Mouse (Mus musculus) kidney, embryonic 16.5 days (tissue): Measurements from ENCODE around the gene Acp4. TPM values are rescaled to one million over a fixed set of nuclear protein-coding genes. Genes with fewer than 3 reads are reported as not detected.

Experiments
- ATAC-seq: fragments of 200-750 bp; cut with Nextera tagmentation; 2 replicates; pipeline ENCODE4 v1.8.0; 2017; ENCODE audit warnings: moderate TSS enrichment; ENCODE audit not compliant: low FRiP score, low TSS enrichment
- H3K27ac ChIP-seq: fragments of 300-500 bp; sonication (generic); 2 replicates; pipeline ENCODE4 v1.5.1; 2014; ENCODE audit warnings: low read length
- H3K27me3 ChIP-seq: fragments of 300-500 bp; sonication (generic); 2 replicates; pipeline ENCODE4 v1.6.1; 2014; ENCODE audit warnings: low read length, control low read depth, mixed read lengths; ENCODE audit not compliant: insufficient read depth
- H3K36me3 ChIP-seq: fragments of 300-500 bp; sonication (generic); 2 replicates; pipeline ENCODE4 v1.6.1; 2014; ENCODE audit warnings: low read length, control low read depth, mixed read lengths; ENCODE audit not compliant: insufficient read depth
- H3K4me1 ChIP-seq: fragments of 300-500 bp; sonication (generic); 2 replicates; pipeline ENCODE4 v1.6.1; 2014; ENCODE audit warnings: low read length, control low read depth, mixed read lengths; ENCODE audit not compliant: insufficient read depth
- H3K4me2 ChIP-seq: fragments of 300-500 bp; sonication (generic); replicated peaks from 2 replicates; pipeline ENCODE4 v1.6.1; 2014; ENCODE audit warnings: low read depth, low read length
- H3K4me3 ChIP-seq: fragments of 300-500 bp; sonication (generic); 2 replicates; pipeline ENCODE4 v1.5.1; 2014; ENCODE audit warnings: mild to moderate bottlenecking, low read length
- H3K9ac ChIP-seq: fragments of 300-500 bp; sonication (generic); replicated peaks from 2 replicates; pipeline ENCODE4 v1.6.1; 2014; ENCODE audit warnings: low read length
- H3K9me3 ChIP-seq: fragments of 300-500 bp; sonication (generic); 2 replicates; pipeline ENCODE4 v1.6.1; 2016; ENCODE audit warnings: low read length, control low read depth
- WGBS: fragments of 180-500 bp; shearing (Covaris S2); extraction: QIAGEN DNeasy Blood & Tissue Kit; methylation state at CpG from one replicate; pipeline ENCODE4 v1.1.7; 2014; 5-methylcytosine and 5-hydroxymethylcytosine counted together
- polyA plus RNA-seq: library from polyadenylated mRNA; unstranded; fragments of >200 nt; fragmentation: Nextera tagmentation; extraction: Ambion mirVana; gene quantifications from 2 replicates; pipeline ENCODE4 v1.2.1, GENCODE M21; 2015

The Acp4 gene
- polyA plus RNA-seq, 1 experiment from 2014 or later = not detected

GRCm38 (mm10) chr7:44287760-44288159, 30.6 kb upstream of the Acp4 start:
- H3K27me3 ChIP-seq = no peaks in the 10 kb centered on the region
- no peaks in the 10 kb centered on the region for H3K4me1 ChIP-seq
- WGBS = 71% methylated on average over 7 of the region's 7 CpGs
- H3K9me3 ChIP-seq = peaks cover 7% of the 10 kb centered on the region
- no peak overlapping the region for H3K27ac ChIP-seq
- ATAC-seq = no peak
- H3K4me2 ChIP-seq = no peak overlapping the region
- no peak overlapping the region for H3K9ac ChIP-seq
- H3K36me3 ChIP-seq = no peaks in the 10 kb centered on the region
- no peak overlapping the region for H3K4me3 ChIP-seq

GRCm38 (mm10) chr7:44281586-44281985, 24.4 kb upstream of the Acp4 start:
- Histone ChIP-seq H3K4me2 (no peak overlapping the region), H3K9ac (no peak overlapping the region), H3K4me1 (no peaks in the 10 kb centered on the region), H3K27me3 (no peaks in the 10 kb centered on the region), H3K9me3 (0 out of 2 replicates have a peak, but pooled peaks cover 4% of the 10 kb centered on the region), H3K4me3 (no peak overlapping the region), H3K36me3 (no peaks in the 10 kb centered on the region), H3K27ac (no peak overlapping the region)
- no peak for ATAC-seq
- WGBS = 73% methylated on average over 7 of the region's 7 CpGs

GRCm38 (mm10) chr7:44280959-44281358, 23.8 kb upstream of the Acp4 start:
- H3K4me3 ChIP-seq = no peak overlapping the region

DNA sequence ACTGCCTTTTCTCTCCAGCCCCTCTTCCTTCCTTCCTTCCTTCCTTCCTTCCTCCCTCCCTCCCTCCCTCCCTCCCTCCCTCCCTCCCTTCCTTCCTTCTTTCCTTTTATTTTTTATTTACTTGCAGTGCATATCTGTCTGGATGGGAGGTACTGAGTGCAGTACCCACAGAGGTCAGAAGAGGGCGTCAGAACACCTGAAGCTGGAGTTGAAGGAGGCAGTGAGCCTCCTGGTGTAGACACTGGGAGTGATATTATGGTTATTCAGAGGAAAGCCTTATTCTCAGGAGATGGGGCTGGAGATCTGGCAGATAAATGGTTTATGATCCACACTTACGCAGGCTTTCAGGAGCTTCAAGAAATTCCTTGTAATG, 20.1 kb upstream of the Acp4 start:
- 0 out of 2 replicates have a peak, but pooled peaks cover 4% of the 10 kb centered on the region for H3K9me3 ChIP-seq
- WGBS = 42% methylated on average over 2 of the region's 2 CpGs
- H3K4me1 ChIP-seq = no peaks in the 10 kb centered on the region
- H3K4me3 ChIP-seq = no peak overlapping the region
- H3K4me2 ChIP-seq = no peak overlapping the region
- H3K36me3 ChIP-seq = no peaks in the 10 kb centered on the region
- no peak overlapping the region for H3K9ac ChIP-seq
- no peak for ATAC-seq
- H3K27me3 ChIP-seq = peaks cover 3% of the 10 kb centered on the region; the same call in 1 of the 2 replicates
- no peak overlapping the region for H3K27ac ChIP-seq

More at GRCm38 (mm10) chr7:44280959-44281358, 23.8 kb upstream of the Acp4 start:
- H3K27ac ChIP-seq = no peak overlapping the region
- H3K36me3 ChIP-seq = no peaks in the 10 kb centered on the region
- H3K4me2 ChIP-seq = no peak overlapping the region
- WGBS = 70% methylated on average over 1 of the region's 1 CpGs
- no peaks in the 10 kb centered on the region for H3K27me3 ChIP-seq
- ATAC-seq = no peak
- 0 out of 2 replicates have a peak, but pooled peaks cover 4% of the 10 kb centered on the region for H3K9me3 ChIP-seq
- H3K9ac ChIP-seq = no peak overlapping the region
- no peaks in the 10 kb centered on the region for H3K4me1 ChIP-seq

DNA sequence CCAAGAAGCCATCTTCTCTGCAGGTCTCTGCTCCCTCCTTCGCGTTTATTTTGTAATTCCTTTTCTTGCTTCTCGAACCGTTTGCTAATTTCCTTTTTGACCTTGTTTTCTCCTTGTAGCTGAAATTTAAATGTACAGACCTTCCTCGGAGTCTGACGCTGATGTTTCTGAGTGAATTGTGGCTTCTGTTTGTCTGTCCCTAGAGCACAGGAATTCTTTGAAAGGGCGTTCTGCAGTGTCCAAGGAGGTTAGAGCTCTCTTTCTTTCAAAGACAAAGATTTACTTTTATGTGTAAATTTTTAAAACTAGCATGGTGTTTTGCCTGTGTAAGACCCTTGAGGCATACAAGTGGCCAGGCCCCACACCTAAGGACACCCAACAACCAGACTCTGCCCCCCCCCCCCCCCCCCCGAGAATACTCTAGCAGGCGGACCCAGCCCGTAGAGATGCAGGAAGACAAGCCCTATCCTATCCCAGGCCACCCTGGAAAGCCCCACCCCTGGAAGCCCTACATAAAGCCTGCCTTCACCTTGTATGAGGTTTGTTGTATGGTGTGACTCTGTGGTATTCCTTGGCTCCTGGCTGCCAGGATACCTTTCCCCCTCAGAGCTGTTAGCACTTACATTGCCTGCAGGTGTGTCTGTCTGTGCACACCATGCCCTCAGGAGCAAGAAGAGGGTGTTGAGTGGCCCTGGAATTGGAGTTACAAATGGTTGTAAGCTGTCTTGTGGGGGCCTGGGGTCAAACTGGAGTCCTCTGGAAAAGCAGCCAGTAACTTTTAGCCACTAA, 19.5 kb upstream of the Acp4 start:
- WGBS = 77% methylated on average over 7 of the region's 10 CpGs
- ATAC-seq = no peak
- no peaks in the 10 kb centered on the region for H3K4me1 ChIP-seq
- no peaks in the 10 kb centered on the region for H3K36me3 ChIP-seq
- no peak overlapping the region for H3K4me3 ChIP-seq
- H3K27ac ChIP-seq = no peak overlapping the region
- no peak overlapping the region for H3K4me2 ChIP-seq
- no peak overlapping the region for H3K9ac ChIP-seq
- peaks cover 3% of the 10 kb centered on the region; the same call in 1 of the 2 replicates for H3K27me3 ChIP-seq
- 0 out of 2 replicates have a peak, but pooled peaks cover 4% of the 10 kb centered on the region for H3K9me3 ChIP-seq

- 70% methylated on average over 3 of the region's 3 CpGs for WGBS
- Histone ChIP-seq H3K36me3 (no peaks in the 10 kb centered on the region), H3K9me3 (0 out of 2 replicates have a peak, but pooled peaks cover 4% of the 10 kb centered on the region), H3K4me2 (no peak overlapping the region), H3K4me1 (no peaks in the 10 kb centered on the region), H3K9ac (no peak overlapping the region), H3K27me3 (peaks cover 3% of the 10 kb centered on the region; the same call in 1 of the 2 replicates), H3K4me3 (no peak overlapping the region), H3K27ac (no peak overlapping the region)
- no peak for ATAC-seq
Measured at GRCm38 (mm10) chr7:44275546-44275945, 18.4 kb upstream of the Acp4 start.

- Histone ChIP-seq H3K9ac (no peak overlapping the region), H3K36me3 (no peaks in the 10 kb centered on the region), H3K4me3 (no peak overlapping the region), H3K9me3 (0 out of 2 replicates have a peak, but pooled peaks cover 4% of the 10 kb centered on the region), H3K27ac (no peak overlapping the region), H3K4me2 (no peak overlapping the region), H3K27me3 (peaks cover 3% of the 10 kb centered on the region; the same call in 1 of the 2 replicates), H3K4me1 (no peaks in the 10 kb centered on the region)
- 36% methylated on average over 11 of the region's 11 CpGs for WGBS
- ATAC-seq = no peak
Measured at GRCm38 (mm10) chr7:44274096-44274495, 16.9 kb upstream of the Acp4 start.

GRCm38 (mm10) chr7:44273446-44273845, 16.3 kb upstream of the Acp4 start:
- H3K27ac ChIP-seq = no peak overlapping the region
- H3K27me3 ChIP-seq = peaks cover 3% of the 10 kb centered on the region; the same call in 1 of the 2 replicates
- no peak overlapping the region for H3K4me3 ChIP-seq
- no peak for ATAC-seq
- no peak overlapping the region for H3K4me2 ChIP-seq
- no peaks in the 10 kb centered on the region for H3K4me1 ChIP-seq
- no peak overlapping the region for H3K9ac ChIP-seq
- no peaks in the 10 kb centered on the region for H3K36me3 ChIP-seq
- WGBS = 73% methylated on average over 7 of the region's 7 CpGs
- 0 out of 2 replicates have a peak, but pooled peaks cover 4% of the 10 kb centered on the region for H3K9me3 ChIP-seq

GRCm38 (mm10) chr7:44272546-44272945, 15.4 kb upstream of the Acp4 start:
- WGBS = 84% methylated on average over 7 of the region's 7 CpGs
- Histone ChIP-seq H3K9ac (no peak overlapping the region), H3K4me2 (no peak overlapping the region), H3K9me3 (no peaks in the 10 kb centered on the region), H3K27me3 (peaks cover 3% of the 10 kb centered on the region; the same call in 1 of the 2 replicates), H3K27ac (no peak overlapping the region), H3K4me3 (no peak overlapping the region), H3K36me3 (no peaks in the 10 kb centered on the region), H3K4me1 (no peaks in the 10 kb centered on the region)
- ATAC-seq = no peak

DNA sequence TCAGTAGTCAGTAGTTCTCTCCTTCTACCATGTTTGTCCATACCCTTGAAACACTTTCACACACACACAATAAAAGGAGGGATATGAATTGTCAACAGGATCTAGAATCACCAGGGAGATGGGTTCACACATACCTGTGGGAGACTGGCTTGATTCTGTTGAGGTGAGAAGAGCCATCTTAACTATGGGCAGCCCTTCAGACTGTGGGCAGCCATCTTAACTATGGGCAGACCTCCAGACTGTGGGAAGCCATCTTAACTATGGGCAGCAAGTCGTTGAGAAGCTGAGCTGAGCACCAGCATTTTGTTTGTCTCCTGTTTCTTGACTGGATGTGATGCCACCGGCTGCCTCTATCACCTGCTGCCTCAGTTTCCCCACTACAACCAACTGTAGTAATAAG, 14.1 kb upstream of the Acp4 start:
- Histone ChIP-seq H3K9ac (no peak overlapping the region), H3K4me3 (no peak overlapping the region), H3K4me1 (no peaks in the 10 kb centered on the region), H3K9me3 (no peaks in the 10 kb centered on the region), H3K4me2 (no peak overlapping the region), H3K27ac (no peak overlapping the region), H3K27me3 (peaks cover 3% of the 10 kb centered on the region; the same call in 1 of the 2 replicates), H3K36me3 (no peaks in the 10 kb centered on the region)
- ATAC-seq = no peak
- 78% methylated on average over 2 of the region's 2 CpGs for WGBS
